Mouse (Mus musculus) gastrocnemius, postnatal 14 days (tissue): Measurements from ENCODE around the gene Sec62. TPM values are rescaled to one million over a fixed set of nuclear protein-coding genes. Genes with fewer than 3 reads are reported as not detected.

ENCODE experiments used
- total RNA-seq, 2 experiments: library from RNA; stranded (reverse); gene quantifications; 2 replicates each; pipeline ENCODE4 v1.2.3; 2021

The Sec62 gene
- total RNA-seq, 2 experiments from 2014 or later = 37.8 to 38.5 TPM

Other genes starting within 250 kb of the Sec62 start
- 10 to 100 TPM in 1 of 2 experiments, 1 to 10 TPM in 1; 9.8 to 12.2 TPM for gene Mecom, start 244.9 kb upstream of the Sec62 start, total RNA-seq
- gene Actrt3, start 192.9 kb upstream of the Sec62 start, total RNA-seq = not detected
- gene Mynn, start 190.8 kb upstream of the Sec62 start, total RNA-seq = 10 to 100 TPM; 10.9 to 11.6 TPM
- gene Lrriq4, start 148.4 kb upstream of the Sec62 start, total RNA-seq = not detected
- gene Lrrc34, start 145.0 kb upstream of the Sec62 start, total RNA-seq = not detected
- gene Lrrc31, start 93.0 kb upstream of the Sec62 start, total RNA-seq = not detected
- under 1 TPM in 1 of 2 experiments, not detected in 1; 0.06 TPM for gene Samd7, start 46.6 kb upstream of the Sec62 start, total RNA-seq
- under 1 TPM; 0.51 to 0.53 TPM for gene Gpr160, start 63.1 kb downstream of the Sec62 start, total RNA-seq
- gene Phc3, start 176.5 kb downstream of the Sec62 start, total RNA-seq = 10 to 100 TPM; 10.5 to 11.8 TPM
- gene Prkci, start 202.9 kb downstream of the Sec62 start, total RNA-seq = 1 to 10 TPM; 5.9 to 6.7 TPM